Mouse (Mus musculus) thymus, postnatal 36 days (tissue): ENCODE data around the gene B4galt4.

ENCODE experiments used
- DNase-seq, 2 experiments: peaks; one replicate each; pipeline ENCODE4 v3.0.0; 2022; ENCODE audit warnings: mixed read lengths in 2 of 2

B4galt4 gene

GRCm38 (mm10) chr16:38729139-38729538 is 12.9 kb upstream of the B4galt4 start:
- DNase-seq, result no peak

- no peak for DNase-seq
Observed at GRCm38 (mm10) chr16:38729610-38730288, 12.3 kb upstream of the B4galt4 start.

- DNase-seq, result no peak
Observed at GRCm38 (mm10) chr16:38730921-38731320, 11.1 kb upstream of the B4galt4 start.

- no peak for DNase-seq
Observed at GRCm38 (mm10) chr16:38741204-38741903, 710 bp upstream of the B4galt4 start.

GRCm38 (mm10) chr16:38742659-38743131 is 631 bp downstream of the B4galt4 start:
- DNase-seq, result peak; percentile 34 to 37

- no peak for DNase-seq
Observed at GRCm38 (mm10) chr16:38743941-38744673, 2.0 kb downstream of the B4galt4 start.

GRCm38 (mm10) chr16:38750803-38751202 is 8.7 kb downstream of the B4galt4 start:
- DNase-seq, result no peak

- DNase-seq, result no peak
Observed at GRCm38 (mm10) chr16:38753631-38754030, 11.6 kb downstream of the B4galt4 start.

- no peak for DNase-seq
Observed at GRCm38 (mm10) chr16:38755452-38756176, 13.6 kb downstream of the B4galt4 start.

- DNase-seq, result no peak
Observed at GRCm38 (mm10) chr16:38756177-38756503, 14.1 kb downstream of the B4galt4 start.

GRCm38 (mm10) chr16:38756572-38756971 is 14.5 kb downstream of the B4galt4 start:
- DNase-seq, result no peak

- no peak for DNase-seq
Observed at GRCm38 (mm10) chr16:38757626-38758025, 15.6 kb downstream of the B4galt4 start.

- no peak for DNase-seq
Observed at GRCm38 (mm10) chr16:38758104-38758861, 16.2 kb downstream of the B4galt4 start.

- no peak for DNase-seq
Observed at GRCm38 (mm10) chr16:38760239-38760638, 18.2 kb downstream of the B4galt4 start.

- DNase-seq, result peak; percentile 9 to 18
Observed at GRCm38 (mm10) chr16:38760834-38761375, 18.8 kb downstream of the B4galt4 start.

GRCm38 (mm10) chr16:38761972-38762371 is 19.9 kb downstream of the B4galt4 start:
- DNase-seq, result no peak

- no peak for DNase-seq
Observed at GRCm38 (mm10) chr16:38762401-38762800, 20.3 kb downstream of the B4galt4 start.

- no peak for DNase-seq
Observed at GRCm38 (mm10) chr16:38763508-38763907, 21.4 kb downstream of the B4galt4 start.

- no peak for DNase-seq
Observed at GRCm38 (mm10) chr16:38766671-38767070, 24.6 kb downstream of the B4galt4 start.

GRCm38 (mm10) chr16:38767761-38768160 is 25.7 kb downstream of the B4galt4 start:
- DNase-seq, result no peak

GRCm38 (mm10) chr16:38768386-38768785 is 26.3 kb downstream of the B4galt4 start:
- no peak for DNase-seq

GRCm38 (mm10) chr16:38769529-38769928 is 27.5 kb downstream of the B4galt4 start:
- DNase-seq, result no peak
